Mouse (Mus musculus) splenic B cell, adult 2 months (primary cell): ENCODE measurements around the gene Zfp704.
"Not testable (repeated sequence)": the region's sequence is repeated elsewhere in the genome, so short reads cannot be mapped to it uniquely, and the experiment has no call there.

Experiments used
- DNase-seq: peaks from one replicate; pipeline ENCODE4 v3.0.0-alpha.2; 2011; ENCODE audit warnings: low read depth, low spot score
- H3K27me3 ChIP-seq: 2 replicates; pipeline ENCODE4 v1.6.1; 2012; ENCODE audit warnings: mild to moderate bottlenecking, low read length, moderate library complexity, mixed read lengths; ENCODE audit not compliant: control insufficient read depth, poor library complexity, insufficient read depth, severe bottlenecking
- H3K36me3 ChIP-seq: 2 replicates; pipeline ENCODE4 v1.6.1; 2012; ENCODE audit warnings: mild to moderate bottlenecking, low read length, moderate library complexity, mixed read lengths; ENCODE audit not compliant: control insufficient read depth, poor library complexity, insufficient read depth, severe bottlenecking

The Zfp704 gene

DNA sequence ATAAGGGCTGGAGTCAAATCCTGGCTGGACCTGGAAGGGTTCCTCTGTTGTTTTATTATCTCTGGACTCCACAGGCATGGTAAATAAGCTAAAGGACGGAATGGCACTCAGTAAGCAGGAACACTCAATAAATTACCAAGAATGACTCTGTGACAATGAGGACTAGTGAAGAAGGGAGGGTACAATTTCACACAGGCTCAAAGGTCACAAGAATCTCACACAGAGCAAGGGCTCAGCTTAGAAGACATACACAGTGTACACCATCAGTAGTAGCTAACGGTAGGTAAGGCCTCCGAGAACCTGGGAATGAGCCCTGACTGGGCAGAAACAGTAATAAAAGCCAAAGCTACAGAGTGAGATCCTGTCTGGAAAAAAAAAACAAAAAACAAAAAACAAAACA is 29.8 kb downstream of the Zfp704 start:
- Histone ChIP-seq H3K36me3 (no peaks in the 10 kb centered on the region), H3K27me3 (no peaks in the 10 kb centered on the region)

DNA sequence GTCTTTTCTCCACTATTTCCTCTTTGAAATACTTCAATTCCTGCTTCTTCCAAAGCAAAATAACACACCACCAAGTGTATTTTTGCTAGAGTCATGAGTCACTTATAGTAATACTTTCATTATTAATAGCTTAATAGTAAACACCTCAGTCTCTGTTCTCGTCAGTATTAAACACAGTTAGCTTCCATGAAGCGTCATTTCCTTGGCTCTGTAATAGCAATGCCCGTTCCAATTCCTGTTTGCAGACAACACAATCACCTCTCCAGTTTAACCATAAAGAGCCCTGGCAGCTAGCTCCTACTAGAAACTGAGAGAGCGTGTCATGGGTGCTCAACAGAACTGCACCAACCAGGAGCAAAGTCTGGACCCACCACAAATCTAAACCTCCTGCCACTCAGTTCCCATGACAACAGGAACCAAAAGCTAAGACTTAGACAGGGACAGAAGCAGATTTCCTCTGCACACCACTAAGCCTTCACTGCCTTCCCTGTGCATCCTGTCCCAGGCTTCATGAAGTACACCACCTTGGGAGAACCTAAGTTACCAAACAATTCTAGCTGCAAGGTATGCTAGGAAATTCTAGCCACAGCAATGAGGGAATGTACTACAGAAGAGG is 30.7 kb downstream of the Zfp704 start:
- Histone ChIP-seq H3K36me3 (no peaks in the 10 kb centered on the region), H3K27me3 (no peaks in the 10 kb centered on the region)
- no peak for DNase-seq

More for the DNA sequence above, 29.8 kb downstream of the Zfp704 start:
- no peak for DNase-seq

DNA sequence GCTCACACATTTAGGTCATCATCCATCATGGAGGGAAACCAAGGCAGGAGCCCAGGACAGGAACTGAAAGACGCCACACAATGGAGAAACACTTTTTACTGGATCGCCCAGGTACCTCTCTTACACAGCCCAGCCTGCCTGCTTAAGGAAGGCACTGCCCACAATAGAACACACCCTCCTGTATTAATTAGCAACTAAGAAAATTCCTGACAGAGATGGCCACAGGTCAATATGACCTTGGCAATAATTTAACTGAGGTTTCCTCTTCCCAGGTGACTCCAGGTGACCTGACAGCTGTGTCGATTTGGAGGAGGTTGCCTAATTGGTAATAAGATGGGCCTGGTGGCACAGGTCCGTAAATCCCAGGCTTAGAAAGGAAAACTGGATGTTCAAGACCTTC is 33.0 kb downstream of the Zfp704 start:
- no peaks in the 10 kb centered on the region for H3K36me3 ChIP-seq
- no peaks in the 10 kb centered on the region for H3K27me3 ChIP-seq
- DNase-seq = no peak

DNA sequence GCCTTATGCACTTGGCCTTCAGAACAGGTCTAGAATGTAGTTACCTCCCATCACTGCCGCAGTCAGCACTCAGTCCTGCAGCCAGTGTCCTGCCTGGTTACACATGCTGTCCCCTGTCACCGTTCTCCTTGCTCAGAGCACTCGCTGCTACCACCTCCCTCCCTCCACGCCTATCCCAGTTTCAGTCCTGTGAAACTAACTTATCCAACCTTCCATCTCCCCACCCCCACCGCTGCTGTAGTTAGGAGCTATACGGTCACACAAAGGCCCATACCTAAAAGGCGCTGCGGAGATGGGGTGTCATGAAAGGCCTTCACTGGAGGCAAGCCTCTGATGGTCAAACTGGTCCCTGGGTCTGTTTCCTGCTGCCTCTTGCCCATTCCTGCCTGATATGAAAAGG is 35.6 kb downstream of the Zfp704 start:
- Histone ChIP-seq H3K27me3 (no peaks in the 10 kb centered on the region), H3K36me3 (no peaks in the 10 kb centered on the region)
- no peak for DNase-seq

DNA sequence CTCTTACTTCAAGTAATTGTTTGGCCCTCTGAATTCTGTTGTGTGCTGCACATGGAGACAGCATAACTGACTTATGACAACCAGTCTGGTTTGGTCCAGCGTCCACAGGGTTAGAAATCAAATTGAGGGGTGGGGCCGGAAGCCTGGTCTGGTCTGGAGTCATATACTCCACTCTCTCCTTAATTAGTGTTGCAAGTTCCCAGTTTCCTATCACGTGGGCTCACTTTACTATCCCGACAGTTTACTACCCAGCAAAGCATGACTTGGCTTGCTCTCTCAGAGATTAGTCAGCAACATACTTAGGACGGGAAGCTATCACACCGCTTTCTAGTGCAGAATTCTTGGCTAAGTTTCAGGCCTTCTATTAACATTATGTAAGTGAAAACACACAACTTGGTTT is 36.3 kb downstream of the Zfp704 start:
- DNase-seq = no peak
- Histone ChIP-seq H3K36me3 (no peaks in the 10 kb centered on the region), H3K27me3 (no peaks in the 10 kb centered on the region)

DNA sequence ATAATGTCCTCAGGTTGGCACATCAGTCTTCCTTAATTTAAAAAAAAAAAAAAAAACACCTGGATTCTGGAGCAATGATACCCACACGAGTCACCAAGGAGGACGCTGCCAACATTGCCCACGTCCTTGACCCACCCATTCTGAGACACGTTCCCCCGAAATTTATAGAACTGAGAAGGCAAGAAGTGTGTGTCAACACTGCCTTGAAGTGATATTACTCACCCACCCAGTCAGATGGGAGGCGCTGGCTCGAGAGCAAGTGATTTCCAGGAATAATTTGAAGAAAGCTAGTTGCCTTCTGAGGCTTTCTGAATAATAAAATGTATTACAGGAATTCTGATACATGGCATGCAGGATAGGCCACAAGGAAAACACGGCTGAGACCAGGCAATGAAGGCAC is 37.6 kb downstream of the Zfp704 start:
- no peak for DNase-seq
- Histone ChIP-seq H3K27me3 (no peaks in the 10 kb centered on the region), H3K36me3 (no peaks in the 10 kb centered on the region)

DNA sequence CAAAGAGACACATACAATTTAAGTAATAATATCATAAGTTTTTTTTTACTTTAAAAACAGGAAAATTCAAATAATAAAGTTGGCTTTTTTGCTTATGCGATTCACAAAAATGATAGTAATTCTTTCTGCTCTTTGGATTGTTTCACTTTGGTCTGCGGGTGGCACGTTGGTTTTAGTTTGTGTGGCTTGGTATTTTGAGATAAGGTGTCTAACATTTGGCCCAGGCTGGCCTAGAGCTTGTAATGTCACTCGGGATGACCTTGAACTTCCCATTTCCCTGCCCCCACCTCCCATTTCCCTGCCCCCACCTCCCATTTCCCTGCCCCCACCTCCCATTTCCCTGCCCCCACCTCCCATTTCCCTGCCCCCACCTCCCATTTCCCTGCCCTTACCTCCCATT is 39.1 kb downstream of the Zfp704 start:
- no peak for DNase-seq
- H3K36me3 ChIP-seq = no peaks in the 10 kb centered on the region
- H3K27me3 ChIP-seq = no peaks in the 10 kb centered on the region

DNA sequence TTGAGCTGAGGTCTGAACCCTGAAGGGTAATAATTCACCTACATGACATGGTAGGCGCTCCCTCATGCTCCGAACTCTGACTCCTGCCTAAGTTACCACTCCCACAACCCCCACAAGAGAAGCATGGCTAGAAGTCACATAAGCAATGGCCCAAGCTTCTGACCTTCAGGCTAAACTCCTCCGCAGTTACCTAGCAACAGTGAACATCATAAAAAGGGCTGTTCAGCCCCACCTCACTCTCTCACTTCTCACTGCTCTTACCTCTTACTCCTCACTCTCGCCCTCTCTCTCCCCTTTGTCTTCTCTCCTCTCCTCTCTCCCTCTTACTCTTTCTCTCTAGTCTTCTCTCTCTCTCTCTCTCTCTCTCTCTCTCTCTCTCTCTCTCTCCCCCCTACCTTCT is 40.2 kb downstream of the Zfp704 start:
- H3K27me3 ChIP-seq, DNase-seq, H3K36me3 ChIP-seq: not testable (repeated sequence)

DNA sequence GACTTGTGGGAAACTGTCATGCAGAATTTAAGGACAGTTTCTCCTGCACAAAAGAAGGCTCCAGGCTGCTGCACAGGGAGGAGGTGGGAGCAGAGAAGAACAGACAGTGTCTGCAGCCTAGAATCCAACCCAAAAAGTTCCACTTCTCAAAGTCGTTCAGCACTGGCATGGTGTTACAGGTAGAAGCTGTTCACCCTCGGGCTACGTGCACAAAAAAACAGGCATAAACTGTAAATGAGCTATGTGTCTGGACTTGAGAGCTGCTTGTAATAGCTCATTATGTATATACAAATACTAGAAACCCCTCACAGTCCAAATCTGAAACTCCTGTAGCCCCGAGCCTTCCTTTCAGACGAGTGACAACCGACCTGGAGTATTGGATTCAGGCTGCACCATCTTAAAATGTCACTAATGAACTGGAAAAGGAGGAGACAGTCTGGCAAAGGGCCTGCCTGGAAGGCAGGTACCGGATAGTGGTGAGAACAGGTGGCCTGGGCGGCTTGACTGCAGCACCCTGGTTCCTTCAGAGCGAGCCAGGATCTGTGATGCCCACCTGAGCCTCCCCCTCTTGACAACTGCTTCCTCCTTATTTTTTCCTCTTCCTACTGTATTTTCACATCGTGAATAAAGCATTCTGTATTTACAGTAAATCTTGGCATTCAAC is 41.2 kb downstream of the Zfp704 start:
- no peak for DNase-seq
- Histone ChIP-seq H3K36me3 (no peaks in the 10 kb centered on the region), H3K27me3 (no peaks in the 10 kb centered on the region)

DNA sequence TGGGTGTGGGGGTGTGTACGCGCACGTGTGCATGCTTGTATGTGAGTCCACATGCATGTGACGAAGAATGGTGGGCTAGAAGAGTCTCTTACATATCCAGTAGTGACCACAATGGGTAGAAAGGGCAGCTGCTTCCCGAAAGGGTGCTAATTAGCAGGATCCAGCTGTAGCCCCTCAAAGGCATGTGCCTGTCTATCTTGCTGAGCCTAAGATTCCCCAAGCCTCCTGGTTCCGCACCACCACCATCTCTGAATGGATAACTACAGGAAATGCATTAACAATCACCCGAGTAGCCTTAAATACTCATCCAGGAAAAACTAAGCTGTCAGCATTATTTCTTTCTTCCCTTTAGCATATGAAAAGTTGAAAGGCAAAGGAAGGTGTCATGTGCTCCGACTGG is 41.9 kb downstream of the Zfp704 start:
- no peaks in the 10 kb centered on the region for H3K27me3 ChIP-seq
- no peak for DNase-seq
- no peaks in the 10 kb centered on the region for H3K36me3 ChIP-seq

DNA sequence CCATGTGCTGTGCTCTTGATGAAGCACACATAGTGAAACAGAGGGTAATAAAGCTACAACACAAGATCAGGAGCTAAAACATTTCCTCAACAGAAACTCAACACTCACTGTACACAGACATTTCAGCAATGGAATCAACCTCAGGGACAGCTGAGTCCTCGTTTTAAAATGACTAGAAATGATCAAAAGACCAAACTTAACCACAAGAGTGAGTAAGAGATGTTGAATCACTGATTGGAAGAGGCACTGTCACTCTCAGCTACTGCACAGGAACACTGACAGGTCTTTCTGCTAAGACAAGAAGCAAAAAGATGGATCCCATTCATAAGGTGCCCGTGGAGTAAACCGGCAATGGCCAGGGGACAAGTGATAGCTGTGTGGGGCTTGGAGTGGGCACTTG is 43.1 kb downstream of the Zfp704 start:
- DNase-seq = no peak
- no peaks in the 10 kb centered on the region for H3K27me3 ChIP-seq
- no peaks in the 10 kb centered on the region for H3K36me3 ChIP-seq

DNA sequence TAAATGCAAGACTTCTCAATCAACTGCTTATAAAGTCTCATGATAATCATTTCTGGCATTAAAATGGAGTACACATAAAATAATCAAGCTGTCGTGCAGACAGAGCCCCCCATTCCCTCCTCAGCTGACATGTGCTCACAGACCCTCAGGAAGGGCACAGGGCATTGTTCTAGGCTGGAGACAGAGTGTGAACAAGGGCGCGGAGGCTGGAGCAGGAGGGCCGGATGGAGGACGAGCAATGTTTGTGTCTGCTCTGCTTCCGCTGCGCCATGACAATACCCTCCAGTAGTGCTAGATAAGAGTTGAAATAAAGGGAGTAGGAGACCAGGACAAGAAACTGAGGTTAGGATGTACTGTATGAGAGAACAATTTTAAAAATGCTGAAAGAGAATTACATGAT is 46.3 kb downstream of the Zfp704 start:
- no peaks in the 10 kb centered on the region for H3K36me3 ChIP-seq

DNA sequence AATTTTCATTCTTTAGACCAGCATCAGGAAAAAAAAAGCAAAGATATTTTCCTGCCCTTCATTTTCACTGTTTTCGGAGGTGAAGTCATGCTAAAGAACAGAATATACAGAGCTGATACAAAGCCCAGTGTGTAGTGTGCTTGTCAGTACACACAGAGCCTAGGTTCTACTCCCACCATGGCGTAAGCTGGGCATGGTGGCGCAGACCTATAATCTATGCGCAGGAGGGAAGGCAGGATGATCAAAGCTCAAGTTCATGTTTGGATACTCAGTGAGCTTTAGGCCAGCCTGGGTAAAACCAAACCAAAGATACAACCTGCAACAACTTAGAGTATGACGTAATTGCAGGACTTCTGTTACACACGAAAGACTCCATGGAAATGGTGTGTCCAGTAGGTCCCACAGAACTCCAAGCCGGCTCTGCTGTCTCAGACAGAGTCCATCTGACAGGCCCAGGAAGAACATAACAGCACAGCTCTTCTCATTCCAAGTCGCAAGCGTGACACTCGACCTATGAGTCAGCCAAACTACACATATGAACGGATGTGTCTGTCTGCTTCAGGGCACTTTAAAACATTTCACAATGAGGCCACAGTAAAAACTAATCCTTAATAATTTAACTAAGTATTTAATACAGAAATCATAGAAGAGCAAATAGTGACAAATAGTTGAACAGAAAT is 47.1 kb downstream of the Zfp704 start:
- no peaks in the 10 kb centered on the region for H3K27me3 ChIP-seq
- no peaks in the 10 kb centered on the region; the same call in 1 of the 2 replicates for H3K36me3 ChIP-seq
- DNase-seq = no peak

More for the DNA sequence above, 46.3 kb downstream of the Zfp704 start:
- no peaks in the 10 kb centered on the region for H3K27me3 ChIP-seq
- no peak for DNase-seq

DNA sequence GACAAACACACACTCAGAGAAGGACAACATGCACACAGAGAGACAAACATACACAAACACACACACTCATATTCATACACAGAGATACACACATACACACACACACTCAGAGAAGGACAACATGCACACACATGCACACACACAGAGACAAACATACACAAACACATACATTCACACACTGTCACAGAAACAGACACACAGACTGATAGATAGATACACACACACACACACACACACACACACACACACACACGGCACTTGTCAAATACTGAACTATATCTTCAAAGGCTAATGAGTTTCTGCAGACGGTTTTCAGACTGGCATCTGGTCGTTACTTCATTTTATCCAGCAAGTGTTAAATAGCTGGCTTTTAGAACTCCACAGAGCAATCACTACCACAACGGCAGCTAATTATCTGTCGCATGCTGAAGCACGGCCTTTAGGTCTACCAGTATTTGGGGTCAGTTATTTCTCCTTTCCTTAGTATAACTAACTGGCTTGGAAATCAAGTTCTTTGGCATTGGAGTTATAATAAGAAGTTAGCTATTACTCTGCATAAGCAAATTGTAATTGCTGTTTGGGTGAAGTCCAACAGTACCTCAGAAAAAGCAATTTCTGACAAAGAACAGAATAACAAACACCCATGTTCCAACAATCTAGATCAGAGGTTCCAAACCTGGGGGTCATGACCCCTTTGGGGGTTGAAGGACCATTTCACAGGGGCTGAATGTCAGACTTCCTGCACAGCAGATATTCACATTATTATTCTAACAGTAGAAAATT is 51.9 kb downstream of the Zfp704 start:
- Histone ChIP-seq H3K27me3 (no peaks in the 10 kb centered on the region), H3K36me3 (no peaks in the 10 kb centered on the region; the same call in 1 of the 2 replicates)
- no peak for DNase-seq

DNA sequence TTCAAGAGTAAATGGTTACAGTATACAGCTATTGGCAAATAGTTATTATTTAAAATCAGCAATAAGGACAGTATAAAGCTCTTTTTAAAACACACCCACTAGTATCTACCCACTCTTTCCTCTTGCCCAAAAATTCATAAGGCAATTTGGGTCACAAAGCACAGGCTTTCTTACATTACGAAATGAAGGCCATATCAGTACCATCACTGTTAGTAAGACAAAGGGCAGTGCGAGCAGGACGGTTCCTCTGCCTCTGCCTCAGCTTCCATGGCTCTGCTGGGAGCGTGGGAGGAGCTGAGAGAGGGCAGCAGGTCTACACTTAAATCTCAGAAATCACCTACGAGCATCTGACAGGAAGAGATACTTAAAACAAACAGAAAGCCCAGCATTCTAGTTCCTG is 53.7 kb downstream of the Zfp704 start:
- no peak for DNase-seq
- Histone ChIP-seq H3K27me3 (no peaks in the 10 kb centered on the region), H3K36me3 (no peaks in the 10 kb centered on the region; the same call in 1 of the 2 replicates)
